Mouse (Mus musculus) limb, embryonic 12.5 days (tissue): Measurements from ENCODE around the gene Olfr560. TPM values are rescaled to one million over a fixed set of nuclear protein-coding genes. Genes with fewer than 3 reads are reported as not detected.

Experiments
- ATAC-seq: fragments of 200-750 bp; cut with Nextera tagmentation; 2 replicates; pipeline ENCODE4 v1.8.0; 2017; ENCODE audit warnings: low read depth, moderate TSS enrichment; ENCODE audit not compliant: insufficient number of reproducible peaks, insufficient read depth, low FRiP score, low TSS enrichment
- H3K27ac ChIP-seq: fragments of 300-500 bp; sonication (generic); 2 replicates; pipeline ENCODE4 v1.5.1; 2016; ENCODE audit warnings: mild to moderate bottlenecking, moderate library complexity
- H3K27me3 ChIP-seq: fragments of 300-500 bp; sonication (generic); 2 replicates; pipeline ENCODE4 v1.6.1; 2016; ENCODE audit warnings: mild to moderate bottlenecking, moderate library complexity
- H3K36me3 ChIP-seq: fragments of 300-500 bp; sonication (generic); 2 replicates; pipeline ENCODE4 v1.6.1; 2016; ENCODE audit warnings: mild to moderate bottlenecking, moderate library complexity
- H3K4me1 ChIP-seq: fragments of 300-500 bp; sonication (generic); replicated peaks from 2 replicates; pipeline ENCODE4 v1.6.1; 2016
- H3K4me2 ChIP-seq: fragments of 300-500 bp; sonication (generic); 2 replicates; pipeline ENCODE4 v1.6.1; 2016; ENCODE audit warnings: mild to moderate bottlenecking, moderate library complexity
- H3K4me3 ChIP-seq: fragments of 300-500 bp; sonication (generic); replicated peaks from 2 replicates; pipeline ENCODE4 v1.5.1; 2016; ENCODE audit warnings: mild to moderate bottlenecking
- H3K9ac ChIP-seq: fragments of 300-500 bp; sonication (generic); replicated peaks from 2 replicates; pipeline ENCODE4 v1.6.1; 2016; ENCODE audit warnings: mild to moderate bottlenecking, moderate library complexity
- H3K9me3 ChIP-seq: fragments of 300-500 bp; sonication (generic); 2 replicates; pipeline ENCODE4 v1.6.1; 2016; ENCODE audit warnings: mild to moderate bottlenecking, moderate library complexity
- WGBS: fragments of 180-500 bp; shearing (Covaris S2); methylation state at CpG from one replicate; pipeline ENCODE4 v1.1.7; 2016; 5-methylcytosine and 5-hydroxymethylcytosine counted together
- polyA plus RNA-seq: library from polyadenylated mRNA; unstranded; fragments of >200 nt; fragmentation: Nextera tagmentation; extraction: Ambion mirVana; gene quantifications from 2 replicates; pipeline ENCODE4 v1.2.1, GENCODE M21; 2016

Gene Olfr560
- polyA plus RNA-seq, result not detected in 2 replicates

- no peak within 1 kb of the TSS for H3K27ac ChIP-seq
Measured at GRCm38 (mm10) chr7:102759266-102759665, at the start of gene Olfr560, which contains the start of gene Olfr78. TSS of gene Olfr560 (minus strand) at chr7:102759366. TSS of gene Olfr78 (minus strand) at chr7:102759471.

DNA sequence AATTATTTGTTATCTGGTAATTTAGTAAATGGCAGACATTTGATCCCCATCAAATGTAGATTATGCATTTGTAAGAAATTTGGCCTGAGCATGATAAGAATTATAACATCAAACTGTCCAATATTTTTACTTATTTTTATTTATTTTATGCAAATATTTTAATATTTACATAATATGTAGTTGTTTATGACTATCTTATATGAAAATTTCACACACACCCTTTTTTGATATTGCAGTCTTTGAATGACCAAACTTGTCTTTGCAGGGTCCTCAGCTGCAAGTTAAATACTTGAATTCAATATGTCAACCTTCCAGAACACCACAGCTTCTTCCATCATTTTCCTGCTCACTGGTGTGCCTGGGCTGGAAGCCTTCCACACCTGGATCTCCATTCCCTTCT lies 44.0 kb upstream of the Olfr560 start, which contains the start of gene Olfr564:
TSS of gene Olfr564 (plus strand) at position 301 of the 400 bp plus-strand sequence.
- Histone ChIP-seq H3K27me3 (no peaks in the 10 kb centered on the region), H3K36me3 (no peaks in the 10 kb centered on the region), H3K4me1 (no peaks in the 10 kb centered on the region), H3K9me3 (no peaks in the 10 kb centered on the region), H3K4me3 (no peak within 1 kb of the TSS), H3K27ac (no peak within 1 kb of the TSS), H3K4me2 (no peak within 1 kb of the TSS), H3K9ac (no peak within 1 kb of the TSS)
- ATAC-seq, result no peak

More at GRCm38 (mm10) chr7:102759266-102759665, at the start of gene Olfr560, which contains the start of gene Olfr78:
- Histone ChIP-seq H3K27me3 (no peaks in the 10 kb centered on the region), H3K9me3 (no peaks in the 10 kb centered on the region), H3K4me2 (no peak within 1 kb of the TSS), H3K4me3 (no peak within 1 kb of the TSS), H3K9ac (no peak within 1 kb of the TSS), H3K4me1 (no peaks in the 10 kb centered on the region), H3K36me3 (no peaks in the 10 kb centered on the region)
- ATAC-seq, result no peak
- 74% methylated on average over 4 of the region's 4 CpGs for WGBS

DNA sequence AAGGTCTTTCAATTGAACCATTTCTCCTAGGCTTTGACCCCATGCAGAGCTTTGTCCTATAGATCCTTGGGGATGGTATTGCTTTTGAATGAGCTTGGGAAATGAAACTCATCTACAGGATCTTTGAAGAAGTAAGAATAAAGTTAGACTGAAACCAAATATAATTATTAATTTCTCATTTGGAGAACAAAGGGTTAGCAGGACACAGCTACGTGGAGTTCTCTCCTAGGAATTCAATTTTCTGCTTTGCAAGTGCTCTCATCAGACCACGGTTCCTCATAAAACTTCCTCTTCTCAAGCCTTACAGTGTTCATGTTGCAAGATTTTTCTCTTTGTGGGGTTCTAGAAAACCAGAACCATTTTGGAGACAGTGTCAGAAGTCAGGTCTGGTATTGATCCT lies 11.8 kb upstream of the Olfr560 start, which contains the start of gene Olfr561:
TSS of gene Olfr561 (plus strand) at position 301 of the 400 bp plus-strand sequence.
- no peak within 1 kb of the TSS for H3K4me3 ChIP-seq
- H3K36me3 ChIP-seq, result no peaks in the 10 kb centered on the region
- no peak within 1 kb of the TSS for H3K9ac ChIP-seq
- H3K27ac ChIP-seq, result no peak within 1 kb of the TSS
- no peak for ATAC-seq
- H3K4me2 ChIP-seq, result no peak within 1 kb of the TSS
- H3K9me3 ChIP-seq, result no peaks in the 10 kb centered on the region
- no peaks in the 10 kb centered on the region for H3K4me1 ChIP-seq
- 80% methylated on average over 2 of the region's 2 CpGs for WGBS
- H3K27me3 ChIP-seq, result no peaks in the 10 kb centered on the region

GRCm38 (mm10) chr7:102752086-102752485 lies 7.1 kb downstream of the Olfr560 start:
- Histone ChIP-seq H3K4me3 (no peak overlapping the region), H3K27me3 (no peaks in the 10 kb centered on the region), H3K27ac (no peak overlapping the region), H3K4me1 (no peaks in the 10 kb centered on the region), H3K9ac (no peak overlapping the region), H3K9me3 (no peaks in the 10 kb centered on the region), H3K4me2 (no peak overlapping the region), H3K36me3 (no peaks in the 10 kb centered on the region)
- 12% methylated on average over 1 of the region's 1 CpGs for WGBS
- no peak for ATAC-seq

DNA sequence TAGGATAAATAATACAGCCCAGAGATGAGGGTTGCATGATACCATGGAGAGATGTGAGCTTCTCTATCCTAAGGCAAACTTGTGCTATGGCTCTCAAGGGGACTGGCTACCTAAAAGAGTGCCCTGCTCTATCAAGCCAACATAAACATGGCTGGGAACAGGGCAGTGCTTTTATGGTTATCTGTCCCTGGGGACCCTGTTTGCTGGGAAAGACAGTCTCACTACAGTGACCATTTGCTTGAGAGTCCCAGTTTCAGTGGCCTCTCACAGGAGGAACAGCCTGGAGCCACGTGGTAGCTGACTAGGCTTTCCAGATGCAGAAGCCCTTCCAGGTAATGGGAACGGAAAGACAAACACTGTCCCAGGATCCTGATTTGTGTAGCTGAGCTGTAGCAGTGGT lies 21.5 kb downstream of the Olfr560 start:
- H3K4me1 ChIP-seq, result no peaks in the 10 kb centered on the region
- ATAC-seq, result no peak
- H3K4me3 ChIP-seq, result no peak overlapping the region
- H3K4me2 ChIP-seq, result no peak overlapping the region
- H3K9me3 ChIP-seq, result no peaks in the 10 kb centered on the region
- H3K27ac ChIP-seq, result no peak overlapping the region
- H3K27me3 ChIP-seq, result no peaks in the 10 kb centered on the region
- no peak overlapping the region for H3K9ac ChIP-seq
- H3K36me3 ChIP-seq, result no peaks in the 10 kb centered on the region
- 49% methylated on average over 2 of the region's 2 CpGs for whole genome bisulfite sequencing

GRCm38 (mm10) chr7:102733793-102734192 lies 25.4 kb downstream of the Olfr560 start:
- no peak overlapping the region for H3K27ac ChIP-seq
- H3K4me1 ChIP-seq, result no peaks in the 10 kb centered on the region
- no peak overlapping the region for H3K4me2 ChIP-seq
- no peaks in the 10 kb centered on the region for H3K27me3 ChIP-seq
- H3K9me3 ChIP-seq, result no peaks in the 10 kb centered on the region
- WGBS, result 19% methylated on average over 1 of the region's 1 CpGs
- no peaks in the 10 kb centered on the region for H3K36me3 ChIP-seq
- H3K4me3 ChIP-seq, result no peak overlapping the region
- ATAC-seq, result 0 out of 2 replicates have a peak, but pooled peaks have one; percentile 31
- H3K9ac ChIP-seq, result no peak overlapping the region

- Histone ChIP-seq H3K27ac (no peak within 1 kb of the TSS), H3K9ac (no peak within 1 kb of the TSS), H3K9me3 (no peaks in the 10 kb centered on the region), H3K27me3 (no peaks in the 10 kb centered on the region), H3K4me3 (no peak within 1 kb of the TSS), H3K4me2 (no peak within 1 kb of the TSS), H3K36me3 (no peaks in the 10 kb centered on the region), H3K4me1 (no peaks in the 10 kb centered on the region)
- no peak for ATAC-seq
Measured at GRCm38 (mm10) chr7:102727391-102727790, 31.8 kb downstream of the Olfr560 start, which contains the start of gene Olfr559. TSS of gene Olfr559 (minus strand) at chr7:102727491.

- 45% methylated on average over 1 of the region's 1 CpGs for WGBS
- H3K9me3 ChIP-seq, result no peaks in the 10 kb centered on the region
- ATAC-seq, result no peak
- H3K36me3 ChIP-seq, result no peaks in the 10 kb centered on the region
- H3K27ac ChIP-seq, result no peak within 1 kb of the TSS
- H3K4me3 ChIP-seq, result no peak within 1 kb of the TSS
- H3K4me2 ChIP-seq, result no peak within 1 kb of the TSS
- no peak within 1 kb of the TSS for H3K9ac ChIP-seq
- H3K4me1 ChIP-seq, result no peaks in the 10 kb centered on the region
- H3K27me3 ChIP-seq, result no peaks in the 10 kb centered on the region
Measured at GRCm38 (mm10) chr7:102718970-102719369, 40.2 kb downstream of the Olfr560 start, which contains the start of gene Olfr33. TSS of gene Olfr33 (minus strand) at chr7:102719070.

DNA sequence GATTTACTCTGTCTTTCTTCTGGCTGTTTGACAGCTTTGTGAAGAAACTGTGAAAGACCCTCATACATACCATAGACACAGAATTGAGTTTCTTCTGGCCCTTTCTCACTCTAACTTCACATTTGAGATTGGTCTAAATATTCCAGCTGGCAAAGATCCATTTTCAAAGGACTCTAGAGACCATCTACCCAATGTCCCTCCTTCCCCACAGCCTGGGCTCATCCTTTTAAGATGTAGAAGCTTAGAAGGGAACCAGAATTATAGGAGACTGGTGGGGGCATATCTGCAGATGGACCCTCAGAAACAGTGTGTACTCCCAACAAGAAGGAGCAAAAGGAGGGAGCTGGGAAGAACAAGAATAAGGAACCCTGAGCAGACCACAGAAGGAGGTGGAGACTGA lies 57.3 kb downstream of the Olfr560 start, which contains the start of gene Olfr558:
TSS of gene Olfr558 (plus strand) at position 301 of the 400 bp plus-strand sequence.
- H3K9ac ChIP-seq, result no peak within 1 kb of the TSS
- no peak within 1 kb of the TSS for H3K27ac ChIP-seq
- H3K9me3 ChIP-seq, result no peaks in the 10 kb centered on the region
- H3K4me1 ChIP-seq, result no peaks in the 10 kb centered on the region
- H3K27me3 ChIP-seq, result no peaks in the 10 kb centered on the region
- no peak within 1 kb of the TSS for H3K4me2 ChIP-seq
- no peak for ATAC-seq
- H3K4me3 ChIP-seq, result no peak within 1 kb of the TSS
- H3K36me3 ChIP-seq, result no peaks in the 10 kb centered on the region

Other genes with a start within 250 kb of the Olfr560 start
- not detected in 2 replicates for gene Olfr547, start 224.6 kb downstream of the Olfr560 start, polyA plus RNA-seq
- not detected in 2 replicates for gene Olfr548-ps1, start 218.5 kb downstream of the Olfr560 start, polyA plus RNA-seq
- not detected in 2 replicates for gene Olfr549, start 209.5 kb downstream of the Olfr560 start, polyA plus RNA-seq
- gene Trim21, start 193.9 kb downstream of the Olfr560 start, polyA plus RNA-seq, result 0.44 and 0.59 TPM in 2 replicates
- not detected in 2 replicates for gene Olfr550, start 187.9 kb downstream of the Olfr560 start, polyA plus RNA-seq
- not detected in 2 replicates for gene Olfr551, start 167.5 kb downstream of the Olfr560 start, polyA plus RNA-seq
- not detected in 2 replicates for gene Olfr552, start 161.6 kb downstream of the Olfr560 start, polyA plus RNA-seq
- gene Olfr553, start 141.1 kb downstream of the Olfr560 start, polyA plus RNA-seq, result not detected in 2 replicates
- gene Olfr554, start 120.9 kb downstream of the Olfr560 start, polyA plus RNA-seq, result not detected in 2 replicates
- not detected in 2 replicates for gene Olfr555, start 100.5 kb downstream of the Olfr560 start, polyA plus RNA-seq
- not detected in 2 replicates for gene Olfr556, start 94.5 kb downstream of the Olfr560 start, polyA plus RNA-seq
- 14.9 and 15.0 TPM in 2 replicates for gene Trim68, start 72.0 kb downstream of the Olfr560 start, polyA plus RNA-seq
- not detected in 2 replicates for gene Olfr557, start 63.5 kb downstream of the Olfr560 start, polyA plus RNA-seq
- gene Olfr558, start 57.2 kb downstream of the Olfr560 start, polyA plus RNA-seq, result not detected in 2 replicates
- gene Olfr33, start 40.3 kb downstream of the Olfr560 start, polyA plus RNA-seq, result not detected in 2 replicates
- gene Olfr559, start 31.9 kb downstream of the Olfr560 start, polyA plus RNA-seq, result not detected in 2 replicates
- gene Olfr78, start 105 bp upstream of the Olfr560 start, polyA plus RNA-seq, result not detected in 2 replicates
- not detected in 2 replicates for gene Olfr561, start 11.9 kb upstream of the Olfr560 start, polyA plus RNA-seq
- not detected in 2 replicates for gene Olfr564, start 44.1 kb upstream of the Olfr560 start, polyA plus RNA-seq
- not detected in 2 replicates for gene Olfr566, start 99.4 kb upstream of the Olfr560 start, polyA plus RNA-seq
- gene Olfr568, start 117.8 kb upstream of the Olfr560 start, polyA plus RNA-seq, result not detected in 2 replicates
- gene Olfr569, start 131.5 kb upstream of the Olfr560 start, polyA plus RNA-seq, result not detected in 2 replicates
- not detected in 2 replicates for gene Olfr570, start 135.2 kb upstream of the Olfr560 start, polyA plus RNA-seq
- not detected in 2 replicates for gene Olfr571, start 158.2 kb upstream of the Olfr560 start, polyA plus RNA-seq
- gene Olfr572, start 165.0 kb upstream of the Olfr560 start, polyA plus RNA-seq, result not detected in 2 replicates
- gene Olfr573-ps1, start 183.2 kb upstream of the Olfr560 start, polyA plus RNA-seq, result not detected in 2 replicates
- gene Olfr574, start 189.1 kb upstream of the Olfr560 start, polyA plus RNA-seq, result not detected in 2 replicates
- gene Olfr575, start 199.4 kb upstream of the Olfr560 start, polyA plus RNA-seq, result not detected in 2 replicates
- gene Olfr576, start 203.3 kb upstream of the Olfr560 start, polyA plus RNA-seq, result not detected in 2 replicates
- gene Olfr577, start 216.6 kb upstream of the Olfr560 start, polyA plus RNA-seq, result not detected in 2 replicates
- gene Olfr578, start 230.0 kb upstream of the Olfr560 start, polyA plus RNA-seq, result not detected in 2 replicates